Mouse (Mus musculus): ENCODE data around the gene Olfr215.

Olfr215 gene

GRCm38 (mm10) chr6:116542500-116542899 lies 41.5 kb downstream of the Olfr215 start:
- H3K27me3 ChIP-seq (ENCODE audit: control insufficient read depth, insufficient read depth, low read length, poor library complexity, severe bottlenecking) = no peaks in the 10 kb centered on the region
- no peak for DNase-seq (ENCODE audit: low read depth, low spot score)
- H3K36me3 ChIP-seq (ENCODE audit: control insufficient read depth, insufficient read depth, low read length, poor library complexity, severe bottlenecking) = no peaks in the 10 kb centered on the region

DNA sequence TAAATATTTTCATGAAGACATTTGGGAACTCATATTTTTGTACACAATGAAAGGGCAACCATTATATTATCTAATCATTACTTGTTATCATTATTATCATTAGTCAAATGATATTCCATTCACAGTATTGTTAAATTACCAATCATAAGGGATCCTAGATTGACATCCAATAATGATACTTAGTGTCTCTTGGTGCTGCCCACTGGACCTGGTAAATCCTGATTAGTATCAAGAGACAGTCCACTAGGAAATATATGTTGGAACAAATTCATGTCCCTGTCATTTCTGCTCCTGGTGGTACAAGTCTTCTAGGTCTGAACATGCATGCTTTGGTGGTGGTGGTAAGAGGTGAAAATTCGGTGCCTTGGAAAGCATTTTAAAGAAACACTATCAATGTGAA lies 45.8 kb downstream of the Olfr215 start, which contains the start of gene Olfr213:
Gene Olfr213 (plus strand): TSS at position 301 of the 400 bp plus-strand sequence.
- H3K36me3 ChIP-seq (ENCODE audit: control insufficient read depth, insufficient read depth, low read length, poor library complexity, severe bottlenecking) = no peaks in the 10 kb centered on the region

More for the DNA sequence above, 45.8 kb downstream of the Olfr215 start, which contains the start of gene Olfr213:
- DNase-seq (ENCODE audit: low read depth, low spot score) = no peak
- no peaks in the 10 kb centered on the region for H3K27me3 ChIP-seq (ENCODE audit: control insufficient read depth, insufficient read depth, low read length, poor library complexity, severe bottlenecking)

All from splenic B cell, adult 2 months (primary cell).